Mouse (Mus musculus) liver, embryonic 14.5 days (tissue): ENCODE data around the gene Mcl1.

Experiments
- CTCF ChIP-seq: IDR thresholded peaks from 2 replicates; pipeline ENCODE4 v1.5.1; 2016; ENCODE audit warnings: antibody characterized with exemption, low read depth, control low read depth
- EP300 ChIP-seq: IDR thresholded peaks from 2 replicates; pipeline ENCODE4 v1.6.1; 2016; ENCODE audit warnings: antibody characterized with exemption, low read depth

- TF ChIP-seq CTCF = no peak
- TF ChIP-seq EP300 = no peak
Measured at GRCm38 (mm10) chr3:95651033-95651373, 7.6 kb upstream of the Mcl1 start.
